Mouse (Mus musculus) CH12.LX (cell line): ENCODE measurements around the gene Taf5. TPM values are rescaled to one million over a fixed set of nuclear protein-coding genes. Genes with fewer than 3 reads are reported as not detected.

ENCODE experiments used
- DNase-seq: peaks from one replicate; pipeline ENCODE4 v3.0.0-alpha.2; 2013; ENCODE audit errors: extremely low read depth
- H3K27ac ChIP-seq: 2 replicates; pipeline ENCODE4 v1.5.1; 2012; ENCODE audit warnings: low read depth, mild to moderate bottlenecking, control low read depth, moderate library complexity; ENCODE audit not compliant: insufficient read depth
- H3K27me3 ChIP-seq: replicated peaks from 2 replicates; pipeline ENCODE3; 2012; ENCODE audit warnings: inconsistent platforms
- H3K36me3 ChIP-seq, 2 experiments: replicated peaks in 1 of 2; 2 replicates each; pipeline versions ENCODE3 to v1.6.1; 2012; ENCODE audit warnings: inconsistent platforms in 1 of 2, low read length in 1 of 2, mild to moderate bottlenecking in 1 of 2, mixed read lengths in 1 of 2, moderate library complexity in 1 of 2; ENCODE audit not compliant: control insufficient read depth in 1 of 2, insufficient read depth in 1 of 2
- H3K4me1 ChIP-seq, 2 experiments: 2 replicates each; pipeline ENCODE4 v1.6.1; 2012; ENCODE audit warnings: inconsistent platforms in 1 of 2, moderate library complexity in 1 of 2; ENCODE audit not compliant: insufficient read depth in 2 of 2, control insufficient read depth in 1 of 2
- H3K4me2 ChIP-seq: 2 replicates; pipeline ENCODE4 v1.6.1; 2012; ENCODE audit warnings: low read depth, mild to moderate bottlenecking, control low read depth; ENCODE audit not compliant: poor library complexity, insufficient read depth, severe bottlenecking
- H3K4me3 ChIP-seq, 3 experiments: fragments of 150-350 bp in 1 of 3; sonication (generic) in 1 of 3; replicated peaks in 1 of 3; 2 replicates each; pipeline versions ENCODE3 to v1.5.1; 2011 to 2012; ENCODE audit warnings: low read depth in 2 of 3, low read length in 2 of 3, mild to moderate bottlenecking in 2 of 3, moderate library complexity in 2 of 3, control low read depth in 1 of 3, improper control_type of control experiment in 1 of 3, inconsistent platforms in 1 of 3, mixed read lengths in 1 of 3; ENCODE audit not compliant: poor library complexity in 1 of 3
- H3K79me2 ChIP-seq: replicated peaks from 2 replicates; pipeline ENCODE4 v1.6.1; 2012; ENCODE audit warnings: mild to moderate bottlenecking, moderate library complexity; ENCODE audit not compliant: control insufficient read depth, poor library complexity, insufficient read depth, severe bottlenecking; ENCODE audit errors: extremely low read depth
- H3K9ac ChIP-seq: 2 replicates; pipeline ENCODE4 v1.6.1; 2012; ENCODE audit warnings: low read depth, mild to moderate bottlenecking, control low read depth, moderate library complexity; ENCODE audit not compliant: insufficient read depth
- H3K9me3 ChIP-seq: replicated peaks from 2 replicates; pipeline ENCODE3; 2012; ENCODE audit warnings: low read length, inconsistent platforms, mixed read lengths
- E2F4 ChIP-seq: IDR thresholded peaks from 2 replicates; pipeline ENCODE4 v1.6.1; 2011; ENCODE audit warnings: low read depth, low read length, improper control_type of control experiment; ENCODE audit not compliant: insufficient replicate concordance
- ELF1 ChIP-seq: IDR thresholded peaks from 2 replicates; pipeline ENCODE4 v1.6.1; 2014; ENCODE audit warnings: low read depth, mild to moderate bottlenecking, inconsistent platforms, low read length, improper control_type of control experiment
- EP300 ChIP-seq: IDR thresholded peaks from 2 replicates; pipeline ENCODE4 v1.6.1; 2011; ENCODE audit warnings: low read length, improper control_type of control experiment
- ETS1 ChIP-seq: conservative IDR thresholded peaks from 2 replicates; pipeline ENCODE4 v1.6.1; 2012; ENCODE audit warnings: low read depth, mild to moderate bottlenecking, inconsistent platforms, low read length, improper control_type of control experiment, moderate library complexity
- GABPA ChIP-seq: IDR thresholded peaks from 2 replicates; pipeline ENCODE4 v1.6.1; 2012; ENCODE audit warnings: low read depth, low read length, improper control_type of control experiment, inconsistent platforms; ENCODE audit not compliant: insufficient replicate concordance
- HCFC1 ChIP-seq: IDR thresholded peaks from 2 replicates; pipeline ENCODE4 v1.6.1; 2012; ENCODE audit warnings: low read depth, mild to moderate bottlenecking, inconsistent platforms, low read length, improper control_type of control experiment
- JUN ChIP-seq: IDR thresholded peaks from 2 replicates; pipeline ENCODE4 v1.6.1; 2011; ENCODE audit warnings: low read depth, mild to moderate bottlenecking, low read length, improper control_type of control experiment, moderate library complexity; ENCODE audit not compliant: insufficient read depth
- KAT2A ChIP-seq: IDR thresholded peaks from 2 replicates; pipeline ENCODE4 v1.6.1; 2012; ENCODE audit warnings: low read length, improper control_type of control experiment, inconsistent platforms; ENCODE audit not compliant: insufficient replicate concordance
- MAFK ChIP-seq: IDR thresholded peaks from 2 replicates; pipeline ENCODE4 v1.6.1; 2011; ENCODE audit warnings: low read length, improper control_type of control experiment; ENCODE audit not compliant: insufficient replicate concordance
- MEF2A ChIP-seq: IDR thresholded peaks from 2 replicates; pipeline ENCODE4 v1.6.1; 2014; ENCODE audit warnings: low read depth, mild to moderate bottlenecking, inconsistent platforms, low read length, improper control_type of control experiment, borderline replicate concordance
- NELFE ChIP-seq: IDR thresholded peaks from 2 replicates; pipeline ENCODE4 v1.6.1; 2011; ENCODE audit warnings: low read depth, low read length, improper control_type of control experiment
- NRF1 ChIP-seq: IDR thresholded peaks from 2 replicates; pipeline ENCODE4 v1.6.1; 2014; ENCODE audit warnings: low read depth, mild to moderate bottlenecking, inconsistent platforms, low read length, improper control_type of control experiment, moderate library complexity
- PAX5 ChIP-seq: IDR thresholded peaks from 2 replicates; pipeline ENCODE4 v1.6.1; 2012; ENCODE audit warnings: low read length, inconsistent platforms, mixed read lengths
- POLR2A ChIP-seq: IDR thresholded peaks from 2 replicates; pipeline ENCODE4 v1.6.1; 2011; ENCODE audit warnings: low read depth, mild to moderate bottlenecking, improper control_type of control experiment, low read length
- POLR2AphosphoS2 ChIP-seq: IDR thresholded peaks from 2 replicates; pipeline ENCODE4 v1.6.1; 2011; ENCODE audit warnings: low read depth, low read length, improper control_type of control experiment
- RAD21 ChIP-seq: IDR thresholded peaks from 2 replicates; pipeline ENCODE4 v1.6.1; 2011; ENCODE audit warnings: low read depth, mild to moderate bottlenecking, low read length, improper control_type of control experiment, moderate library complexity
- RCOR1 ChIP-seq: conservative IDR thresholded peaks from 2 replicates; pipeline ENCODE4 v1.6.1; 2012; ENCODE audit warnings: low read depth, mild to moderate bottlenecking, inconsistent platforms, low read length, improper control_type of control experiment
- SIN3A ChIP-seq: IDR thresholded peaks from 2 replicates; pipeline ENCODE4 v1.6.1; 2012; ENCODE audit warnings: low read length, improper control_type of control experiment, inconsistent platforms
- SMC3 ChIP-seq: IDR thresholded peaks from 2 replicates; pipeline ENCODE4 v1.6.1; 2011; ENCODE audit warnings: low read depth, low read length, improper control_type of control experiment
- USF2 ChIP-seq: conservative IDR thresholded peaks from 2 replicates; pipeline ENCODE4 v1.6.1; 2011; ENCODE audit warnings: low read depth, low read length, improper control_type of control experiment
- ZKSCAN1 ChIP-seq: IDR thresholded peaks from 2 replicates; pipeline ENCODE4 v1.6.1; 2012; ENCODE audit warnings: low read depth, inconsistent platforms, low read length, improper control_type of control experiment, borderline replicate concordance
- ZMIZ1 ChIP-seq: IDR thresholded peaks from 2 replicates; pipeline ENCODE4 v1.6.1; 2012; ENCODE audit warnings: low read depth, mild to moderate bottlenecking, inconsistent platforms, low read length, improper control_type of control experiment
- ZNF384 ChIP-seq: IDR thresholded peaks from 2 replicates; pipeline ENCODE4 v1.6.1; 2012; ENCODE audit warnings: low read depth, low read length, improper control_type of control experiment, inconsistent platforms
- dilution Hi-C: fragments of 300-500 bp; cut with MboI; formaldehyde crosslinking; loops from 2 replicates; pipeline ENCODE4 v1.14.3; 2020; ENCODE audit warnings: low sequenced_read_pairs; ENCODE audit not compliant: extremely low pct_unique_long_range_greater_than_20kb, extremely low pct_ligation_motif_present
- in situ Hi-C: fragments of 300-500 bp; cut with MboI; formaldehyde crosslinking; loops from 3 replicates; pipeline ENCODE4 v1.14.3; 2019; ENCODE audit warnings: low sequenced_read_pairs, low pct_ligation_motif_present, low pct_unique_long_range_greater_than_20kb, mixed read lengths
- polyA plus RNA-seq: library from polyadenylated mRNA; unstranded; fragments of >175 nt; gene quantifications from 2 replicates; pipeline ENCODE4 v1.2.1, GENCODE M21; 2012; ENCODE audit warnings: low read depth; ENCODE audit not compliant: insufficient read length
- total RNA-seq, 2 experiments: library from RNA; depleted of rRNA; stranded (reverse); fragments of 300-350 nt in 1 of 2; fragments of >200 nt in 1 of 2; gene quantifications; 2 replicates each; pipeline ENCODE4 v1.2.3; 2012 to 2014

Gene Taf5
- total and polyA plus RNA-seq, 3 experiments: 10.0 to 13.7 (median 10.5) TPM

GRCm38 (mm10) chr19:47128835-47129234 is 61.3 kb downstream of the Taf5 start:
- no peak for DNase-seq
- no peaks in the 10 kb centered on the region for H3K9me3 ChIP-seq
- no peak overlapping the region for H3K4me3 ChIP-seq
- H3K27ac ChIP-seq: no peak overlapping the region
- in situ Hi-C loops (no loop called here), dilution Hi-C loops (no loop called here)
- peaks cover 76 to 94% of the 10 kb centered on the region in 2 experiments for H3K36me3 ChIP-seq
- H3K4me2 ChIP-seq: no peak overlapping the region
- TF ChIP-seq E2F4 (no peak), EP300 (no peak), PAX5 (no peak), RCOR1 (no peak), KAT2A (no peak), ZNF384 (no peak), USF2 (no peak), HCFC1 (no peak), ZMIZ1 (no peak), POLR2AphosphoS2 (no peak), GABPA (no peak), SIN3A (no peak), JUN (no peak), MAFK (no peak), MEF2A (no peak), ELF1 (no peak), NRF1 (no peak), ZKSCAN1 (no peak), ETS1 (no peak), RAD21 (no peak)
- H3K79me2 ChIP-seq: no peaks in the 10 kb centered on the region
- H3K27me3 ChIP-seq: no peaks in the 10 kb centered on the region
- H3K9ac ChIP-seq: no peak overlapping the region
- peaks cover 15 to 41% of the 10 kb centered on the region in 2 experiments for H3K4me1 ChIP-seq

GRCm38 (mm10) chr19:47130551-47131125 is 63.1 kb downstream of the Taf5 start:
- Histone ChIP-seq H3K4me3 (no peak overlapping the region), H3K27ac (no peak overlapping the region), H3K9ac (no peak overlapping the region), H3K9me3 (no peaks in the 10 kb centered on the region), H3K79me2 (no peaks in the 10 kb centered on the region), H3K27me3 (no peaks in the 10 kb centered on the region), H3K4me1 (peaks cover 17 to 57% of the 10 kb centered on the region in 2 experiments), H3K4me2 (no peak overlapping the region), H3K36me3 (peaks cover 69 to 92% of the 10 kb centered on the region in 2 experiments)
- dilution Hi-C loops: no loop called here
- DNase-seq: peak; percentile 39
- in situ Hi-C loops: loop anchor here (5.0 kb wide), 1 partner anchor 37 kb away; no protein-coding TSS in a partner anchor
- no peak for TF ChIP-seq ZNF384
- no peak for TF ChIP-seq NELFE
- TF ChIP-seq SIN3A: no peak
- TF ChIP-seq ELF1: no peak
- TF ChIP-seq POLR2A: peak; percentile 28; the same call in 1 of the 2 replicates
- TF ChIP-seq SMC3: no peak
- no peak for TF ChIP-seq GABPA
- TF ChIP-seq ZMIZ1: no peak

Other genes with a start within 250 kb of the Taf5 start
- gene Ina, start 53.0 kb upstream of the Taf5 start, total RNA-seq (2012; rRNA removed): not detected in 2 replicates
- not detected in 2 replicates for gene Ina, start 53.0 kb upstream of the Taf5 start, total RNA-seq (2014; rRNA removed)
- gene Ina, start 53.0 kb upstream of the Taf5 start, polyA plus RNA-seq: not detected in 2 replicates
- gene Nt5c2, start 52.6 kb upstream of the Taf5 start, total RNA-seq (2012; rRNA removed): 15.1 and 22.5 TPM in 2 replicates
- 21.1 and 26.0 TPM in 2 replicates for gene Nt5c2, start 52.6 kb upstream of the Taf5 start, total RNA-seq (2014; rRNA removed)
- gene Nt5c2, start 52.6 kb upstream of the Taf5 start, polyA plus RNA-seq: 58.8 and 62.9 TPM in 2 replicates
- gene Pcgf6, start 16.8 kb upstream of the Taf5 start, total RNA-seq (2012; rRNA removed): 17.3 and 20.1 TPM in 2 replicates
- gene Pcgf6, start 16.8 kb upstream of the Taf5 start, total RNA-seq (2014; rRNA removed): 43.8 and 48.0 TPM in 2 replicates
- 35.7 and 39.7 TPM in 2 replicates for gene Pcgf6, start 16.8 kb upstream of the Taf5 start, polyA plus RNA-seq
- gene Usmg5, start 22.9 kb downstream of the Taf5 start, total RNA-seq (2012; rRNA removed): 226 and 344 TPM in 2 replicates
- 500 and 646 TPM in 2 replicates for gene Usmg5, start 22.9 kb downstream of the Taf5 start, total RNA-seq (2014; rRNA removed)
- 511 and 674 TPM in 2 replicates for gene Usmg5, start 22.9 kb downstream of the Taf5 start, polyA plus RNA-seq
- gene Pdcd11, start 23.0 kb downstream of the Taf5 start, total RNA-seq (2012; rRNA removed): 49.7 and 62.0 TPM in 2 replicates
- 24.6 and 26.6 TPM in 2 replicates for gene Pdcd11, start 23.0 kb downstream of the Taf5 start, total RNA-seq (2014; rRNA removed)
- 78.0 and 79.7 TPM in 2 replicates for gene Pdcd11, start 23.0 kb downstream of the Taf5 start, polyA plus RNA-seq
- gene Calhm2, start 70.5 kb downstream of the Taf5 start, total RNA-seq (2012; rRNA removed): 10.4 and 11.9 TPM in 2 replicates
- gene Calhm2, start 70.5 kb downstream of the Taf5 start, total RNA-seq (2014; rRNA removed): 6.3 and 6.5 TPM in 2 replicates
- 9.0 and 10.1 TPM in 2 replicates for gene Calhm2, start 70.5 kb downstream of the Taf5 start, polyA plus RNA-seq
- gene Calhm1, start 76.5 kb downstream of the Taf5 start, total RNA-seq (2012; rRNA removed): not detected in 2 replicates
- gene Calhm1, start 76.5 kb downstream of the Taf5 start, total RNA-seq (2014; rRNA removed): not detected in 2 replicates
- not detected in 2 replicates for gene Calhm1, start 76.5 kb downstream of the Taf5 start, polyA plus RNA-seq
- gene Calhm3, start 90.0 kb downstream of the Taf5 start, total RNA-seq (2012; rRNA removed): not detected in 2 replicates
- gene Calhm3, start 90.0 kb downstream of the Taf5 start, total RNA-seq (2014; rRNA removed): not detected in 2 replicates
- not detected in 2 replicates for gene Calhm3, start 90.0 kb downstream of the Taf5 start, polyA plus RNA-seq
- 0.13 TPM in 1 of 2 replicates, not detected in the other for gene Neurl1a, start 111.1 kb downstream of the Taf5 start, total RNA-seq (2012; rRNA removed)
- gene Neurl1a, start 111.1 kb downstream of the Taf5 start, total RNA-seq (2014; rRNA removed): 0.05 TPM in 1 of 2 replicates, not detected in the other
- not detected in 2 replicates for gene Neurl1a, start 111.1 kb downstream of the Taf5 start, polyA plus RNA-seq